Mouse (Mus musculus) spleen, embryonic (tissue): ENCODE results near the gene Bcl2l15.
"Not testable (repeated sequence)": the region's sequence is repeated elsewhere in the genome, so short reads cannot be mapped to it uniquely, and the experiment has no call there.

Source experiments
- CTCF ChIA-PET: fragments of 350-600 bp; sonication (Branson Sonifier 250); formaldehyde crosslinking; loops from one replicate; lab custom pipeline; 2022; lab: Charles Lee

The Bcl2l15 gene

GRCm38 (mm10) chr3:103829036-103829435 lies 3.4 kb upstream of the Bcl2l15 start:
- CTCF ChIA-PET: no interaction called here

GRCm38 (mm10) chr3:103830681-103831080 lies 1.7 kb upstream of the Bcl2l15 start:
- CTCF ChIA-PET: not testable (repeated sequence)

GRCm38 (mm10) chr3:103831146-103831545 lies 1.3 kb upstream of the Bcl2l15 start:
- CTCF ChIA-PET: no interaction called here

GRCm38 (mm10) chr3:103834001-103834400 lies 1.6 kb downstream of the Bcl2l15 start:
- CTCF ChIA-PET: no interaction called here

GRCm38 (mm10) chr3:103835272-103835950 lies 3.0 kb downstream of the Bcl2l15 start:
- CTCF ChIA-PET: no interaction called here

- CTCF ChIA-PET: no interaction called here
Observed at GRCm38 (mm10) chr3:103835951-103836310, 3.5 kb downstream of the Bcl2l15 start.

- CTCF ChIA-PET: no interaction called here
Observed at GRCm38 (mm10) chr3:103836453-103836852, 4.1 kb downstream of the Bcl2l15 start.

- CTCF ChIA-PET: interaction anchor here (0.6 kb wide), 1 partner anchor 49 kb away, joined by 9 read pairs; no protein-coding TSS in a partner anchor
Observed at GRCm38 (mm10) chr3:103839711-103840110, 7.3 kb downstream of the Bcl2l15 start.

- CTCF ChIA-PET: interaction anchor here (0.6 kb wide), 1 partner anchor 48 kb away, joined by 9 read pairs; no protein-coding TSS in a partner anchor
Observed at GRCm38 (mm10) chr3:103840195-103840594, 7.8 kb downstream of the Bcl2l15 start.

GRCm38 (mm10) chr3:103840946-103841345 lies 8.5 kb downstream of the Bcl2l15 start:
- CTCF ChIA-PET: not testable (repeated sequence)

- CTCF ChIA-PET: interaction anchor here (0.5 to 2.8 kb wide), 5 partner anchors 23 to 121 kb away, joined by 3 to 12 read pairs (median 4); no protein-coding TSS in a partner anchor
Observed at GRCm38 (mm10) chr3:103850644-103851363, 18.4 kb downstream of the Bcl2l15 start.

GRCm38 (mm10) chr3:103851481-103851880 lies 19.1 kb downstream of the Bcl2l15 start:
- CTCF ChIA-PET: interaction anchor here (0.5 to 2.8 kb wide), 3 partner anchors 22 to 122 kb away, joined by 3 to 12 read pairs (median 4); no protein-coding TSS in a partner anchor

- CTCF ChIA-PET: interaction anchor here (0.6 to 2.8 kb wide), 2 partner anchors 17 to 36 kb away, joined by 3 to 12 read pairs; no protein-coding TSS in a partner anchor
Observed at GRCm38 (mm10) chr3:103851882-103852281, 19.5 kb downstream of the Bcl2l15 start.

GRCm38 (mm10) chr3:103852565-103853299 lies 20.3 kb downstream of the Bcl2l15 start:
- CTCF ChIA-PET: interaction anchor here (0.6 to 2.8 kb wide), 4 partner anchors 16 to 53 kb away, joined by 3 to 12 read pairs (median 3); no protein-coding TSS in a partner anchor

GRCm38 (mm10) chr3:103853804-103854203 lies 21.4 kb downstream of the Bcl2l15 start:
- CTCF ChIA-PET: interaction anchor here (0.6 kb wide), 1 partner anchor 15 kb away, joined by 4 read pairs; no protein-coding TSS in a partner anchor

GRCm38 (mm10) chr3:103857036-103857805 lies 24.8 kb downstream of the Bcl2l15 start:
- CTCF ChIA-PET: interaction anchor here (0.6 to 0.7 kb wide), 2 partner anchors 145 to 780 kb away, joined by 6 to 7 read pairs; no protein-coding TSS in a partner anchor

GRCm38 (mm10) chr3:103857977-103858563 lies 25.7 kb downstream of the Bcl2l15 start:
- CTCF ChIA-PET: interaction anchor here (0.7 kb wide), 1 partner anchor 146 kb away, joined by 7 read pairs; no protein-coding TSS in a partner anchor

- CTCF ChIA-PET: interaction anchor here (1.0 to 1.4 kb wide), 2 partner anchors 11 to 13 kb away, joined by 4 to 5 read pairs; no protein-coding TSS in a partner anchor
Observed at GRCm38 (mm10) chr3:103858881-103859801, 26.7 kb downstream of the Bcl2l15 start, which contains the start of gene Ptpn22. TSS of gene Ptpn22 (plus strand) at chr3:103859795.
